Mouse (Mus musculus) liver, embryonic 14.5 days (tissue): ENCODE measurements around the gene Snx7.

Experiments used
- CTCF ChIP-seq: IDR thresholded peaks from 2 replicates; pipeline ENCODE4 v1.5.1; 2016; ENCODE audit warnings: antibody characterized with exemption, low read depth, control low read depth
- EP300 ChIP-seq: IDR thresholded peaks from 2 replicates; pipeline ENCODE4 v1.6.1; 2016; ENCODE audit warnings: antibody characterized with exemption, low read depth

- TF ChIP-seq EP300 (no peak), CTCF (no peak)
Measured at GRCm38 (mm10) chr3:117739760-117740159, 129.0 kb downstream of the Snx7 start.
